Mouse (Mus musculus): ENCODE data around the gene Trim66. TPM values are rescaled to one million over a fixed set of nuclear protein-coding genes. Genes with fewer than 3 reads are reported as not detected.

Gene Trim66
- polyA plus RNA-seq, 2 experiments: 0.04 to 0.11 TPM

GRCm38 (mm10) chr7:109523304-109523703 is 15.4 kb upstream of the Trim66 start:
- WGBS: 68% methylated on average over 2 of the region's 2 CpGs

GRCm38 (mm10) chr7:109522084-109522483 is 14.2 kb upstream of the Trim66 start:
- Histone ChIP-seq H3K27ac (replicated peaks; ENCODE audit: low read depth, low read length) (no peak overlapping the region), H3K4me1 (ENCODE audit: control insufficient read depth, insufficient read depth, low read length) (peaks cover 20% of the 10 kb centered on the region), H3K9me3 (ENCODE audit: control insufficient read depth, low read length) (no peaks in the 10 kb centered on the region), H3K4me3 (replicated peaks; ENCODE audit: low read length) (no peak overlapping the region), H3K27me3 (ENCODE audit: control insufficient read depth, insufficient read depth, low read length) (no peaks in the 10 kb centered on the region), H3K36me3 (ENCODE audit: control insufficient read depth, insufficient read depth, low read length) (peaks cover 70% of the 10 kb centered on the region), H3K9ac (ENCODE audit: low read depth, low read length, severe bottlenecking) (no peak overlapping the region), H3K4me2 (replicated peaks; ENCODE audit: low read depth, low read length, severe bottlenecking) (no peak overlapping the region)
- DNase-seq (ENCODE audit: low spot score): no peak
- TF ChIP-seq POLR2A (IDR thresholded peaks at IDR 0.05; ENCODE audit: borderline replicate concordance, extremely low read depth, insufficient read depth, insufficient read length): no peak
- ATAC-seq (ENCODE audit: low FRiP score, low read depth): no peak
- 77% methylated on average over 5 of the region's 5 CpGs for WGBS

More at GRCm38 (mm10) chr7:109523304-109523703, 15.4 kb upstream of the Trim66 start:
- no peak for TF ChIP-seq POLR2A (IDR thresholded peaks at IDR 0.05; ENCODE audit: borderline replicate concordance, extremely low read depth, insufficient read depth, insufficient read length)
- no peak overlapping the region for H3K9ac ChIP-seq (ENCODE audit: low read depth, low read length, severe bottlenecking)
- H3K4me1 ChIP-seq (ENCODE audit: control insufficient read depth, insufficient read depth, low read length): peaks cover 14% of the 10 kb centered on the region
- H3K9me3 ChIP-seq (ENCODE audit: control insufficient read depth, low read length): no peaks in the 10 kb centered on the region
- DNase-seq (ENCODE audit: low spot score): no peak
- no peak for ATAC-seq (ENCODE audit: low FRiP score, low read depth)
- H3K27ac ChIP-seq (replicated peaks; ENCODE audit: low read depth, low read length): no peak overlapping the region
- no peak overlapping the region for H3K4me3 ChIP-seq (replicated peaks; ENCODE audit: low read length)
- peaks cover 78% of the 10 kb centered on the region for H3K36me3 ChIP-seq (ENCODE audit: control insufficient read depth, insufficient read depth, low read length)
- no peaks in the 10 kb centered on the region for H3K27me3 ChIP-seq (ENCODE audit: control insufficient read depth, insufficient read depth, low read length)
- H3K4me2 ChIP-seq (replicated peaks; ENCODE audit: low read depth, low read length, severe bottlenecking): no peak overlapping the region

- 0 out of 2 replicates have a peak overlapping the region, but pooled peaks have one; percentile 93 for H3K27ac ChIP-seq (replicated peaks; ENCODE audit: low read depth, low read length)
These were observed 12.0 kb upstream of the Trim66 start for GRCm38 (mm10) chr7:109519936-109520335.

GRCm38 (mm10) chr7:109518838-109519696 is 11.1 kb upstream of the Trim66 start, which contains the start of gene Rpl27a:
Rpl27a (plus strand) TSS chr7:109519147.
- WGBS: under 1% methylated on average over 61 of the region's 72 CpGs
- H3K9ac ChIP-seq (ENCODE audit: low read depth, low read length, severe bottlenecking): peak within 1 kb of the TSS; percentile 99
- peak within 1 kb of the TSS; percentile 97 for H3K27ac ChIP-seq (replicated peaks; ENCODE audit: low read depth, low read length)
- ATAC-seq (ENCODE audit: low FRiP score, low read depth) (peak; percentile 94), DNase-seq (ENCODE audit: low spot score) (peak; percentile 99)
- no peaks in the 10 kb centered on the region for H3K27me3 ChIP-seq (ENCODE audit: control insufficient read depth, insufficient read depth, low read length)
- H3K4me2 ChIP-seq (replicated peaks; ENCODE audit: low read depth, low read length, severe bottlenecking): peak within 1 kb of the TSS; percentile 82
- TF ChIP-seq POLR2A (IDR thresholded peaks at IDR 0.05; ENCODE audit: borderline replicate concordance, extremely low read depth, insufficient read depth, insufficient read length): peak; percentile 97; the same call in 1 of the 2 replicates
- no peaks in the 10 kb centered on the region for H3K9me3 ChIP-seq (ENCODE audit: control insufficient read depth, low read length)
- peaks cover 20% of the 10 kb centered on the region for H3K4me1 ChIP-seq (ENCODE audit: control insufficient read depth, insufficient read depth, low read length)
- H3K36me3 ChIP-seq (ENCODE audit: control insufficient read depth, insufficient read depth, low read length): peaks cover 40% of the 10 kb centered on the region
- peak within 1 kb of the TSS; percentile 90 for H3K4me3 ChIP-seq (replicated peaks; ENCODE audit: low read length)

More at GRCm38 (mm10) chr7:109519936-109520335, 12.0 kb upstream of the Trim66 start:
- Histone ChIP-seq H3K9ac (ENCODE audit: low read depth, low read length, severe bottlenecking) (peak overlapping the region; percentile 99), H3K4me2 (replicated peaks; ENCODE audit: low read depth, low read length, severe bottlenecking) (peak overlapping the region; percentile 82), H3K27me3 (ENCODE audit: control insufficient read depth, insufficient read depth, low read length) (no peaks in the 10 kb centered on the region), H3K4me1 (ENCODE audit: control insufficient read depth, insufficient read depth, low read length) (peaks cover 20% of the 10 kb centered on the region), H3K4me3 (replicated peaks; ENCODE audit: low read length) (peak overlapping the region; percentile 90), H3K36me3 (ENCODE audit: control insufficient read depth, insufficient read depth, low read length) (peaks cover 49% of the 10 kb centered on the region), H3K9me3 (ENCODE audit: control insufficient read depth, low read length) (no peaks in the 10 kb centered on the region)
- ATAC-seq (ENCODE audit: low FRiP score, low read depth) (no peak), DNase-seq (ENCODE audit: low spot score) (no peak)
- TF ChIP-seq POLR2A (IDR thresholded peaks at IDR 0.05; ENCODE audit: borderline replicate concordance, extremely low read depth, insufficient read depth, insufficient read length): no peak
- WGBS: 3% methylated on average over 10 of the region's 10 CpGs

- 16% methylated on average over 10 of the region's 10 CpGs for WGBS
- peak overlapping the region; percentile 99 for H3K9ac ChIP-seq (ENCODE audit: low read depth, low read length, severe bottlenecking)
- no peaks in the 10 kb centered on the region for H3K27me3 ChIP-seq (ENCODE audit: control insufficient read depth, insufficient read depth, low read length)
- H3K4me3 ChIP-seq (replicated peaks; ENCODE audit: low read length): peak overlapping the region; percentile 90
- H3K27ac ChIP-seq (replicated peaks; ENCODE audit: low read depth, low read length): peak overlapping the region; percentile 97
- H3K9me3 ChIP-seq (ENCODE audit: control insufficient read depth, low read length): no peaks in the 10 kb centered on the region
- DNase-seq (ENCODE audit: low spot score): no peak
- H3K36me3 ChIP-seq (ENCODE audit: control insufficient read depth, insufficient read depth, low read length): peaks cover 31% of the 10 kb centered on the region
- no peak for TF ChIP-seq POLR2A (IDR thresholded peaks at IDR 0.05; ENCODE audit: borderline replicate concordance, extremely low read depth, insufficient read depth, insufficient read length)
- no peak for ATAC-seq (ENCODE audit: low FRiP score, low read depth)
- peak overlapping the region; percentile 62 for H3K4me2 ChIP-seq (replicated peaks; ENCODE audit: low read depth, low read length, severe bottlenecking)
- peaks cover 20% of the 10 kb centered on the region for H3K4me1 ChIP-seq (ENCODE audit: control insufficient read depth, insufficient read depth, low read length)
These were observed 10.2 kb upstream of the Trim66 start for GRCm38 (mm10) chr7:109518036-109518681.

Data from limb, embryonic 14.5 days (tissue).